Comparison of ENCODE assay signal across 7 mouse cellular contexts in genomic region chr17:34121879-34122187, GRCm38 (mm10). TPM values are rescaled to one million over a fixed set of nuclear protein-coding genes. Genes with fewer than 3 reads are reported as not detected.
DNase-seq lines count a peak whose midpoint lies in the region; ATAC-seq lines count a peak whose summit lies in the region.

No protein-coding gene starts in this region.

- peaks cover 23% of the 10 kb centered on the region for H3K4me1 ChIP-seq in kidney, embryonic 16.5 days (ENCODE audit: insufficient read depth, low read length)
- peaks cover 25% of the 10 kb centered on the region for H3K4me1 ChIP-seq in lung, embryonic 15.5 days

- H3K4me3 ChIP-seq in kidney, embryonic 16.5 days (ENCODE audit: low read length): peak overlapping the region; percentile 100
- H3K4me3 ChIP-seq in lung, embryonic 15.5 days: peak overlapping the region; percentile 75

- ATAC-seq in kidney, embryonic 16.5 days (ENCODE audit: low FRiP score, low TSS enrichment): no peak
- ATAC-seq in lung, embryonic 15.5 days (ENCODE audit: borderline replicate concordance, extremely low read depth, low FRiP score, low TSS enrichment): no peak

- H3K27ac ChIP-seq in kidney, embryonic 16.5 days (ENCODE audit: low read length): peak overlapping the region; percentile 100
- H3K27ac ChIP-seq in lung, embryonic 15.5 days: peak overlapping the region; percentile 100

- peak overlapping the region; percentile 99 for H3K9ac ChIP-seq in kidney, embryonic 16.5 days (replicated peaks; ENCODE audit: low read length)
- peak overlapping the region; percentile 94 for H3K9ac ChIP-seq in lung, embryonic 15.5 days

- H3K27me3 ChIP-seq in kidney, embryonic 16.5 days (ENCODE audit: insufficient read depth, low read length): no peaks in the 10 kb centered on the region
- H3K27me3 ChIP-seq in lung, embryonic 15.5 days: no peaks in the 10 kb centered on the region

- intact Hi-C loops in gastrocnemius, postnatal 14 days (cut with DNase I; ENCODE audit: low total_unique reads): no loop called here

- DNase-seq in urinary bladder, postnatal 14 days (ENCODE audit: low spot score): peak; percentile 70
- DNase-seq in urinary bladder, postnatal 25 days (ENCODE audit: low spot score): no peak
- DNase-seq in cerebellum, adult 8-10 months: peak; percentile 81
- peak; percentile 68 for DNase-seq in gastrocnemius, postnatal 14 days
- peak; percentile 82 for DNase-seq in retina, postnatal 1 day

- no peaks in the 10 kb centered on the region for H3K9me3 ChIP-seq in kidney, embryonic 16.5 days (ENCODE audit: low read length)
- H3K9me3 ChIP-seq in lung, embryonic 15.5 days: no peaks in the 10 kb centered on the region

- peak overlapping the region; percentile 66 for H3K4me2 ChIP-seq in kidney, embryonic 16.5 days (replicated peaks; ENCODE audit: low read depth, low read length)
- H3K4me2 ChIP-seq in lung, embryonic 15.5 days: peak overlapping the region; percentile 82

- 0% methylated on average over 8 of the region's 10 CpGs for WGBS in kidney, embryonic 16.5 days
- WGBS in lung, embryonic 15.5 days: 0% methylated on average over 10 of the region's 10 CpGs

- H3K36me3 ChIP-seq in kidney, embryonic 16.5 days (ENCODE audit: insufficient read depth, low read length): peaks cover 19% of the 10 kb centered on the region
- peaks cover 15% of the 10 kb centered on the region for H3K36me3 ChIP-seq in lung, embryonic 15.5 days

RNA-seq across cellular contexts. Expression of gene Brd2, which starts 0.6 kb away (rescaled TPM):
- total RNA-seq in gastrocnemius, postnatal 14 days (2021): 10 to 100 TPM; 75.2 to 75.5 TPM
- polyA plus RNA-seq in kidney, embryonic 16.5 days (2015; fragmentation: Nextera tagmentation; extraction: Ambion mirVana): 117 and 134 TPM in 2 replicates
- polyA plus RNA-seq in lung, embryonic 15.5 days (2015; fragmentation: Nextera tagmentation; extraction: Ambion mirVana): 102 and 106 TPM in 2 replicates

RNA-seq across cellular contexts. Expression of gene H2-DMa, which starts 2.5 kb away (rescaled TPM):
- 1 to 10 TPM; 2.3 to 3.6 TPM for total RNA-seq in gastrocnemius, postnatal 14 days (2021)
- 18.3 and 19.0 TPM in 2 replicates for polyA plus RNA-seq in kidney, embryonic 16.5 days (2015; fragmentation: Nextera tagmentation; extraction: Ambion mirVana)
- polyA plus RNA-seq in lung, embryonic 15.5 days (2015; fragmentation: Nextera tagmentation; extraction: Ambion mirVana): 12.1 and 13.8 TPM in 2 replicates

RNA-seq across cellular contexts. Expression of gene H2-DMb2, which starts 21.3 kb away (rescaled TPM):
- total RNA-seq in gastrocnemius, postnatal 14 days (2021): under 1 TPM; 0.45 to 0.47 TPM
- 24.5 and 30.3 TPM in 2 replicates for polyA plus RNA-seq in kidney, embryonic 16.5 days (2015; fragmentation: Nextera tagmentation; extraction: Ambion mirVana)
- polyA plus RNA-seq in lung, embryonic 15.5 days (2015; fragmentation: Nextera tagmentation; extraction: Ambion mirVana): 1.8 and 1.9 TPM in 2 replicates

RNA-seq across cellular contexts. Expression of gene H2-Oa, which starts 29.7 kb away (rescaled TPM):
- not detected for total RNA-seq in gastrocnemius, postnatal 14 days (2021)
- 0.52 and 0.82 TPM in 2 replicates for polyA plus RNA-seq in kidney, embryonic 16.5 days (2015; fragmentation: Nextera tagmentation; extraction: Ambion mirVana)
- 0.44 and 1.0 TPM in 2 replicates for polyA plus RNA-seq in lung, embryonic 15.5 days (2015; fragmentation: Nextera tagmentation; extraction: Ambion mirVana)

RNA-seq across cellular contexts. Expression of gene H2-DMb1, which starts 31.0 kb away (rescaled TPM):
- total RNA-seq in gastrocnemius, postnatal 14 days (2021): 1 to 10 TPM; 1.0 to 1.4 TPM
- polyA plus RNA-seq in kidney, embryonic 16.5 days (2015; fragmentation: Nextera tagmentation; extraction: Ambion mirVana): 7.2 and 8.6 TPM in 2 replicates
- 2.0 and 3.2 TPM in 2 replicates for polyA plus RNA-seq in lung, embryonic 15.5 days (2015; fragmentation: Nextera tagmentation; extraction: Ambion mirVana)
